Mouse (Mus musculus) midbrain, embryonic 12.5 days (tissue): ENCODE results near the gene Epb42. TPM values are rescaled to one million over a fixed set of nuclear protein-coding genes. Genes with fewer than 3 reads are reported as not detected.
"Not testable (repeated sequence)": the region's sequence is repeated elsewhere in the genome, so short reads cannot be mapped to it uniquely, and the experiment has no call there.

ENCODE experiments used
- ATAC-seq: fragments of 200-750 bp; cut with Nextera tagmentation; 2 replicates; pipeline ENCODE4 v1.8.0; 2017; ENCODE audit warnings: low read depth, moderate TSS enrichment, moderate library complexity; ENCODE audit not compliant: low FRiP score
- H3K27ac ChIP-seq: fragments of 300-500 bp; sonication (generic); replicated peaks from 2 replicates; pipeline ENCODE4 v1.5.1; 2016; ENCODE audit warnings: mild to moderate bottlenecking
- H3K27me3 ChIP-seq: fragments of 300-500 bp; sonication (generic); 2 replicates; pipeline ENCODE4 v1.6.1; 2016; ENCODE audit warnings: mild to moderate bottlenecking
- H3K36me3 ChIP-seq: fragments of 300-500 bp; sonication (generic); 2 replicates; pipeline ENCODE4 v1.6.1; 2016
- H3K4me1 ChIP-seq: fragments of 300-500 bp; sonication (generic); 2 replicates; pipeline ENCODE4 v1.6.1; 2016
- H3K4me2 ChIP-seq: fragments of 300-500 bp; sonication (generic); replicated peaks from 2 replicates; pipeline ENCODE4 v1.6.1; 2016; ENCODE audit warnings: mild to moderate bottlenecking, moderate library complexity
- H3K4me3 ChIP-seq: fragments of 300-500 bp; sonication (generic); 2 replicates; pipeline ENCODE4 v1.5.1; 2016; ENCODE audit warnings: mild to moderate bottlenecking
- H3K9ac ChIP-seq: fragments of 300-500 bp; sonication (generic); replicated peaks from 2 replicates; pipeline ENCODE4 v1.6.1; 2016; ENCODE audit warnings: mild to moderate bottlenecking, moderate library complexity
- H3K9me3 ChIP-seq: fragments of 300-500 bp; sonication (generic); 2 replicates; pipeline ENCODE4 v1.6.1; 2016; ENCODE audit warnings: mild to moderate bottlenecking
- WGBS: fragments of 180-500 bp; shearing (Covaris S2); methylation state at CpG from one replicate; pipeline ENCODE4 v1.1.7; 2016; 5-methylcytosine and 5-hydroxymethylcytosine counted together
- microRNA-seq: library from miRNA; unstranded; fragments of <30 nt; microRNA quantifications from one replicate; pipeline ENCODE4, GENCODE M21; 2017
- polyA plus RNA-seq: library from polyadenylated mRNA; unstranded; fragments of >200 nt; fragmentation: Nextera tagmentation; extraction: Ambion mirVana; gene quantifications from 2 replicates; pipeline ENCODE4 v1.2.1, GENCODE M21; 2016

Gene Epb42
- polyA plus RNA-seq, 1 experiment from 2014 or later = 5.5 TPM

DNA sequence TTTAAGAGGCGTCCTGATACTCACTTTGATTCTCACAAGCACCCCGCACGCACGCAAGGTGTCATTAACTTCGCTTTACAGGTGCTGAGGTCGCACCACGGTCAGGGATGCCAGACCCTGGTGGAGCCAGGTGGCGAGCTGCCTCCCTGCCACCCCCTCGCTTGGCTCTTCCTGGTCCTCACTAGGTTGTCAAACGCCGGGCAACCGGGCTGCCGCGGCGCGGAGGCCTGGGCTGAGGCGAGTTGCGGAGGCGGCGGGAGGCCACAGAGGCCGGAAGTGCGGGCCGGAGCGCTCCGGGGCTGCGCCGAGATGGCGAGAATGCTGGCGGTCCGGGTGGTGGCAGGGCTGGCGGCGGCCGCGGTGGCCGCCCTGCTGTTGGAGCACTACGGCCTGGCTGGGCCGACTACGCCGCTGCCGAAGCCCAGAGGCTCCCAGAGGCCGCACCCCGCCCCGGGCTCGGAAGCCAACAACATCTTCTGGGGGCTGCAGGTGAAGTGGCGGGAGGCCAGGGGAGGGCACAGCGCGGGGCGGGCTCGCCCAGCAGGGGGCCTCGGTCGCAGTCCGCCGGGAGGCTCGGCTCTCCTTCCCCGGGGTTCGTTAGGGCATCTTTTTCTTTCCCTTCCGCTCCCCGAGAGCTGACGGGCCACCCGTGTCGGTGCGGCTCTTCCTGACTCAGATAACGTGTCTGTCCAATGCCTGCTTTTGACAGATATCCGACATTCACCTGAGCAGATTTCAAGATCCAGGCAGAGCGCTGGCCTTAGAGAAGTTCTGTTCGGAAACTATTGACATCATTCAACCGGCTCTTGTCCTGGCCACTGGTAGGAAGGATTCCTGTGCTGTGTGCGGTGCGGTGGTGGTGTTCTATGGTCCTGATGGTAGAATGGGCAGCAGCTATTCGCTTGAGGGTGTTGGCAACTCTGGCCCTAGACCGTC lies 59.6 kb downstream of the Epb42 start, which contains the start of gene Tmem62:
TSS of gene Tmem62 (plus strand) at position 28 of the 936 bp plus-strand sequence.
- peak within 1 kb of the TSS; percentile 87 for H3K4me2 ChIP-seq
- no peaks in the 10 kb centered on the region for H3K9me3 ChIP-seq
- H3K36me3 ChIP-seq = no peaks in the 10 kb centered on the region
- under 1% methylated on average over 66 of the region's 71 CpGs for WGBS
- peaks cover 11% of the 10 kb centered on the region; the same call in 1 of the 2 replicates for H3K27me3 ChIP-seq
- 0 out of 2 replicates have a peak, but pooled peaks cover 7% of the 10 kb centered on the region for H3K4me1 ChIP-seq
- H3K9ac ChIP-seq = peak within 1 kb of the TSS; percentile 86
- peak; percentile 84 for ATAC-seq
- peak within 1 kb of the TSS; percentile 77 for H3K4me3 ChIP-seq
- peak within 1 kb of the TSS; percentile 82 for H3K27ac ChIP-seq

DNA sequence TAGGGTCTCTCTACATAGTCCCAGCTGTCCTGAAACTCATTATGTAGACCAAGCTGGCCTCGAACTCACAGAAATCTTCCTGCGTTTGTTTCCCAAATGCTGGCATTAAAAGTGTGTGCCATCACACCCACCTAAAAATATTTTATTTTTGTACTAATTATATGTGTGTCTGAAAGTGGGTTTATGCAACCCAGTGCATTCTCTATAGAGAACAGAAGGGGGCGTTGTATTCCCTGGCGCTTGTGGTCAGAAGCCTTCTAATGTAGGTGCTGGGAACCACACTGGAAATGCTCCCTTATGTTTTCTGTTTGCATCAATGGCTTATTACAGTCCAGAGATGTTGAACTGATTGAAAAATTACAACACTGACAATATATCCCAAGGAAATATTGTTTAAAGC lies 60.6 kb downstream of the Epb42 start:
- Histone ChIP-seq H3K4me1 (0 out of 2 replicates have a peak, but pooled peaks cover 10% of the 10 kb centered on the region), H3K27ac (no peak overlapping the region), H3K4me2 (peak overlapping the region; percentile 87; the same call in 1 of the 2 replicates), H3K36me3 (no peaks in the 10 kb centered on the region), H3K9ac (no peak overlapping the region), H3K9me3 (no peaks in the 10 kb centered on the region), H3K27me3 (peaks cover 10% of the 10 kb centered on the region; the same call in 1 of the 2 replicates), H3K4me3 (no peak overlapping the region)
- ATAC-seq = no peak
- WGBS = 46% methylated on average over 4 of the region's 4 CpGs

DNA sequence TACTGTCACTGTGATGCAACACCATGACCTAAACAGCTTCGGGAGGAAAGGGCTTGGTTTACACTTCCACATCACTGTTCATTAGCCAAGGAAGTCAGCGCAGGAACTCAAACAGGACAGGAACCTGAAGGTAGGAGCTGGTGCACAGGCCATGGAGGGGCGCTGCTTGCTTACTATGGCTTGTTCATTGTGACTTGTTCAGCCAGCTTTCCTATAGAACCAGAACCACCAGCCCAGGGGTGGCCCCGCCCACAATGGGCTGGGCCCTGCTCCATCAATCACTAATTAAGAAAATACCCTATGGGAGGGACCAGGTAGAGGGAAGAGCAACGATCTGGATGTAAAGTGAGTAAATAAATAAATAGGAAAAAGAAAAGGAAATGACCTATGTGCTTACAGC lies 63.9 kb downstream of the Epb42 start:
- peaks cover 22% of the 10 kb centered on the region for H3K4me1 ChIP-seq
- no peak for ATAC-seq
- no peak overlapping the region for H3K4me3 ChIP-seq
- H3K9ac ChIP-seq = no peak overlapping the region
- H3K27ac ChIP-seq = no peak overlapping the region
- H3K36me3 ChIP-seq = no peaks in the 10 kb centered on the region
- peaks cover 4% of the 10 kb centered on the region; the same call in 1 of the 2 replicates for H3K27me3 ChIP-seq
- no peak overlapping the region for H3K4me2 ChIP-seq
- 15% methylated on average over 5 of the region's 5 CpGs for WGBS
- no peaks in the 10 kb centered on the region for H3K9me3 ChIP-seq

DNA sequence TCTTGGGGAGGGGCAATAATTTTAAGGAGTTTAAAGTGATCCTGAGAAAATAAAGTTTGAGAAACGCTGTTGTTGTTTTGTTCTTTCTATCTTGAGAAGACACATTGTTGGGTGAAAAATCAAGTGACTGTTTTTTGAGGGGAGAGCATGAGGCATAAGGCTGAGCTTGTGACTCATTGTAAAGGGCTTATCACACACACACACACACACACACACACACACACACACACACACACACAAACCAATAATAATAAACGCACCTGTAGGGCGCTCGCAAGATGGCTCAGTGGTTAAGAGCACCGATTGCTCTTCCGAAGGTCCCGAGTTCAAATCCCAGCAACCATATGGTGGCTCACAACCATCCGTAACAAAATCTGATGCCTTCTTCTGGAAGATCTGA lies 64.6 kb downstream of the Epb42 start:
- not testable (repeated sequence) for H3K4me2 ChIP-seq, H3K27me3 ChIP-seq, H3K36me3 ChIP-seq, H3K4me3 ChIP-seq, H3K9me3 ChIP-seq, ATAC-seq, H3K27ac ChIP-seq, H3K9ac ChIP-seq
- 96% methylated on average over 8 of the region's 8 CpGs for WGBS
- peaks cover 18% of the 10 kb centered on the region for H3K4me1 ChIP-seq

DNA sequence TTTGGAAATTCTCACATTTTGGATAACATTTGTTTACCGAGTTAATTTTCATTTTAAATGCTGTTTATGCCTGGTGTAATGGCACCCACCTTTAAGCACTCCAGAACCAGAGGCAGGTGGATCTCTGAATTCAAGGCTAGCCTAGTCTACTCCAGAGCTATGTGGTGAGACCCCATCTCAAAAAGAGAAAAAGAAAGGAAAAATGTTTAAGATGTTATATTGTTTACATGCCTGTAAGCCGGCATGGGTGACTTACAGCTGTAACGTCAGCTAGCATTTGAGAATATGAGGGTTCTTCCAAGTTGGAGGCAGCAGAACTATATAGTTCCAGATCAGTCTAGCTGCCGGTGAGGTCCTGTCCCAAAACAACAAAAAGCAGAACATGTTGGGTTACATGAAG lies 65.1 kb downstream of the Epb42 start:
- Histone ChIP-seq H3K9ac (no peak overlapping the region), H3K4me2 (no peak overlapping the region), H3K27ac (no peak overlapping the region), H3K36me3 (no peaks in the 10 kb centered on the region), H3K4me3 (no peak overlapping the region), H3K27me3 (peaks cover 4% of the 10 kb centered on the region; the same call in 1 of the 2 replicates), H3K4me1 (peaks cover 18% of the 10 kb centered on the region), H3K9me3 (no peaks in the 10 kb centered on the region)
- no peak for ATAC-seq
- 89% methylated on average over 4 of the region's 4 CpGs for WGBS

DNA sequence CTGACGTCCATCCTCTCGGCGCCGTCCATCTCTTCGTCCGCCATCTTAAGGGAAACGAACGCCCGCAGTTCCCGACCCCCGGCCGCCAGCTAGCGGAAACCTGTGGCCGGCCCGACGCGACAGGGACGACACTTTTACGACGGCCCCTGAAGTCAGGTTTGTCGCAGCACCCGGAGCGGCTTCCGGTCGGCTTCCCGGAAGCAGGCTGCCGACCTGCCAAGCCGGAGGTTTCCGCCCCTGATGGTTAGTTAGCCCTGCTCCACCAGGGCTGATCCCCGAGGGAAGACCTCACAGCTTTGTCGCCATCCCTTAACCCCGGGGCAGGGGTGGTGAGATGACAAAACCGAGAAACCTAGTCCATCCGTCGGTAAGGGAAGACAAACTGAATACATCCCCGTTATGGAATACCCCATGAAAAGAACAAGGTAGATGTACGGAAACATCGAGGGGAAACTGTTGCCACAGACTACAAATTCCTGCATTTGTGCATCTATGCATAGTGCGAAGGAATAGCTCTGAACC lies 66.3 kb downstream of the Epb42 start, which contains the start of gene Ubr1:
TSS of gene Ubr1 (minus strand) at position 157 of the 522 bp plus-strand sequence.
- Histone ChIP-seq H3K36me3 (0 out of 2 replicates have a peak, but pooled peaks cover 3% of the 10 kb centered on the region), H3K27me3 (peaks cover 4% of the 10 kb centered on the region; the same call in 1 of the 2 replicates), H3K9ac (peak within 1 kb of the TSS; percentile 89), H3K4me1 (peaks cover 18% of the 10 kb centered on the region), H3K27ac (peak within 1 kb of the TSS; percentile 83), H3K4me3 (peak within 1 kb of the TSS; percentile 82), H3K9me3 (no peaks in the 10 kb centered on the region), H3K4me2 (peak within 1 kb of the TSS; percentile 65)
- ATAC-seq = peak; percentile 82
- under 1% methylated on average over 39 of the region's 39 CpGs for WGBS

DNA sequence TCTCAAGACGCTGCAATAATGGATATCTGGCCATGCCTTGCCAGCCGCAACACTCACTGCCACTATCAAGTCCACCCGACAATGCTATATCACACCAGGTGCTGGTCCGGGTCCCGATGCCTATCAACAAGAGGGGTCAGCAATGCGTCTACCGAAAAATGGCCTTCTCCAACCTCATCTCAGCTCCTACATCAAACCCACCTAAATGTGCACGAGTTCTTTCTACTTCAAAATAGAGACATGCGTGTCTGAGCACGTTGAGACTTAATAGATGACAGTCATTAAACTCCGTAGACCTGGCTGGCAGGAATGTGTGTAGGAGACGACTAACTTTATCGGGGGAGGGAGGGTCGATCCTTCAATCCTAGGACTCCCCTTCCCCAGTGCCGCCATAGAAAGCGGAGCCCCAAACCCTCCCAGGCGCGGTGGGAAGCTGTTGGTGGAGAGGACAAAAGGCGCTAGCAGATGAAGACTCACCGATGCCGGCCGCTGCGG lies 66.8 kb downstream of the Epb42 start:
- peaks cover 4% of the 10 kb centered on the region; the same call in 1 of the 2 replicates for H3K27me3 ChIP-seq
- H3K9ac ChIP-seq = peak overlapping the region; percentile 89
- under 1% methylated on average over 23 of the region's 23 CpGs for WGBS
- H3K4me2 ChIP-seq = peak overlapping the region; percentile 65
- H3K4me3 ChIP-seq = peak overlapping the region; percentile 82
- H3K36me3 ChIP-seq = 0 out of 2 replicates have a peak, but pooled peaks cover 3% of the 10 kb centered on the region
- H3K27ac ChIP-seq = peak overlapping the region; percentile 83
- ATAC-seq = peak; percentile 44; the same call in 1 of the 2 replicates
- H3K9me3 ChIP-seq = no peaks in the 10 kb centered on the region
- peaks cover 18% of the 10 kb centered on the region for H3K4me1 ChIP-seq

Small RNA genes lying within 50 kb of the gene (microRNA-seq; reads per million reads assigned to microRNA genes)
- gene Gm44325 = not detected

Other genes starting within 250 kb of the Epb42 start
- gene Cdan1, start 186.9 kb downstream of the Epb42 start, polyA plus RNA-seq = 8.0 and 10.5 TPM in 2 replicates
- gene Ttbk2, start 186.5 kb downstream of the Epb42 start, polyA plus RNA-seq = 12.9 and 15.6 TPM in 2 replicates
- 34.1 and 34.4 TPM in 2 replicates for gene Ubr1, start 66.4 kb downstream of the Epb42 start, polyA plus RNA-seq
- gene Tmem62, start 60.1 kb downstream of the Epb42 start, polyA plus RNA-seq = 5.7 and 6.2 TPM in 2 replicates
- gene Ccndbp1, start 28.7 kb downstream of the Epb42 start, polyA plus RNA-seq = 53.1 and 53.5 TPM in 2 replicates
- gene Tgm5, start 48.8 kb upstream of the Epb42 start, polyA plus RNA-seq = not detected in 2 replicates
- gene Tgm7, start 72.7 kb upstream of the Epb42 start, polyA plus RNA-seq = not detected in 2 replicates
- gene Adal, start 103.4 kb upstream of the Epb42 start, polyA plus RNA-seq = 29.7 and 34.4 TPM in 2 replicates
- 21.2 and 24.2 TPM in 2 replicates for gene Lcmt2, start 103.6 kb upstream of the Epb42 start, polyA plus RNA-seq
- 81.9 and 82.5 TPM in 2 replicates for gene Tubgcp4, start 133.6 kb upstream of the Epb42 start, polyA plus RNA-seq
- gene Zscan29, start 134.1 kb upstream of the Epb42 start, polyA plus RNA-seq = 14.3 TPM in 2 replicates
- 230 and 245 TPM in 2 replicates for gene Trp53bp1, start 234.3 kb upstream of the Epb42 start, polyA plus RNA-seq